Mouse (Mus musculus) right cerebral cortex, adult 2 months (tissue): ENCODE measurements around the gene Cmklr1.
"Not testable (repeated sequence)": the region's sequence is repeated elsewhere in the genome, so short reads cannot be mapped to it uniquely, and the experiment has no call there.

Experiments used
- DNase-seq, 2 experiments: peaks; one replicate each; pipeline ENCODE4 v3.0.0; 2021 to 2022; ENCODE audit warnings: low spot score in 2 of 2

The Cmklr1 gene

GRCm38 (mm10) chr5:113585619-113586457 lies 64.4 kb downstream of the Cmklr1 start:
- not testable (repeated sequence) for DNase-seq

GRCm38 (mm10) chr5:113584439-113584838 lies 65.8 kb downstream of the Cmklr1 start:
- DNase-seq = no peak

GRCm38 (mm10) chr5:113583424-113584162 lies 66.6 kb downstream of the Cmklr1 start:
- no peak for DNase-seq

GRCm38 (mm10) chr5:113580801-113581200 lies 69.4 kb downstream of the Cmklr1 start:
- DNase-seq = no peak

GRCm38 (mm10) chr5:113580248-113580647 lies 70.0 kb downstream of the Cmklr1 start:
- DNase-seq = peak in 1 of 2 experiments; percentile 20

GRCm38 (mm10) chr5:113579128-113579527 lies 71.1 kb downstream of the Cmklr1 start:
- peak; percentile 44 to 53 for DNase-seq

- no peak for DNase-seq
Measured at GRCm38 (mm10) chr5:113578428-113578827, 71.8 kb downstream of the Cmklr1 start.

GRCm38 (mm10) chr5:113577555-113577954 lies 72.7 kb downstream of the Cmklr1 start:
- peak in 1 of 2 experiments; percentile 45 for DNase-seq

GRCm38 (mm10) chr5:113570056-113570717 lies 80.0 kb downstream of the Cmklr1 start:
- no peak for DNase-seq

GRCm38 (mm10) chr5:113565858-113566257 lies 84.4 kb downstream of the Cmklr1 start:
- DNase-seq = no peak

- DNase-seq = no peak
Measured at GRCm38 (mm10) chr5:113565101-113565854, 84.9 kb downstream of the Cmklr1 start.

GRCm38 (mm10) chr5:113564463-113564862 lies 85.8 kb downstream of the Cmklr1 start:
- DNase-seq = no peak
